Mouse (Mus musculus) forebrain, embryonic 12.5 days (tissue): ENCODE measurements at regions not wholly inside any gene's neighbourhood (a gene's known extent, or its start where the extent isn't known, plus 50 kb on each side); places are given as distances from the start of the nearest gene placed in this dataset.
"Not testable (repeated sequence)": the region's sequence is repeated elsewhere in the genome, so short reads cannot be mapped to it uniquely, and the experiment has no call there.

Source experiments
- ATAC-seq: fragments of 200-750 bp; cut with Nextera tagmentation; 2 replicates; pipeline ENCODE4 v1.8.0; 2017; ENCODE audit warnings: moderate TSS enrichment; ENCODE audit not compliant: low FRiP score
- H3K27ac ChIP-seq: fragments of 300-500 bp; sonication (generic); 2 replicates; pipeline ENCODE4 v1.5.1; 2016; ENCODE audit warnings: mild to moderate bottlenecking
- H3K27me3 ChIP-seq: fragments of 300-500 bp; sonication (generic); 2 replicates; pipeline ENCODE4 v1.6.1; 2016; ENCODE audit warnings: mild to moderate bottlenecking
- H3K36me3 ChIP-seq: fragments of 300-500 bp; sonication (generic); replicated peaks from 2 replicates; pipeline ENCODE4 v1.6.1; 2016; ENCODE audit warnings: mild to moderate bottlenecking
- H3K4me1 ChIP-seq: fragments of 300-500 bp; sonication (generic); 2 replicates; pipeline ENCODE4 v1.6.1; 2016
- H3K4me2 ChIP-seq: fragments of 300-500 bp; sonication (generic); 2 replicates; pipeline ENCODE4 v1.6.1; 2016; ENCODE audit warnings: mild to moderate bottlenecking, moderate library complexity
- H3K4me3 ChIP-seq: fragments of 300-500 bp; sonication (generic); replicated peaks from 2 replicates; pipeline ENCODE4 v1.5.1; 2016; ENCODE audit warnings: mild to moderate bottlenecking
- H3K9ac ChIP-seq: fragments of 300-500 bp; sonication (generic); 2 replicates; pipeline ENCODE4 v1.6.1; 2016; ENCODE audit warnings: mild to moderate bottlenecking
- H3K9me3 ChIP-seq: fragments of 300-500 bp; sonication (generic); 2 replicates; pipeline ENCODE4 v1.6.1; 2016
- WGBS: fragments of 180-500 bp; shearing (Covaris S2); methylation state at CpG from one replicate; pipeline ENCODE4 v1.1.7; 2016; 5-methylcytosine and 5-hydroxymethylcytosine counted together

- WGBS: 53% methylated on average over 10 of the region's 10 CpGs
- no peak overlapping the region for H3K27ac ChIP-seq
- ATAC-seq: no peak
Observed at GRCm38 (mm10) chr12:79984025-79984790, 128.6 kb downstream of the Zfp36l1 start.

DNA sequence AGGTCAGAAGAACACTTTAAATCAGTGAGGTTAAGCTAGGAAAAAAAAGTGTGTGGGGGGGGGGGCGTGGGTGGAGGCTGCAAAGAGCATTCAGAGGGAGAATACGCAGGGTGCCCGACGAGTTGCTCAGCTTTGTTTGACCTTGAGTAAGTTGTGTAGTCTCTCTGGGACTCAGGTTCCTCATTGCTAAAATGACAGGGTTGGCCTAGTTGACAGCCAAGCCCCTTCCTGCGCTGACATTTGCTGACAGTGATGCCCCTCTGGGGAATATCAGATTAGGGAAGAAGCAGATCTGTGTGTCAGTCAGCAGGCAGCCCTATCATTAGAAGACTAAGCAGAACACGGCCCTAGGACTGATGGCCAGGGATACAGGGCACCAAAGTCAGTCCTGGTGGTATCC lies 129.6 kb downstream of the Zfp36l1 start:
- no peak overlapping the region for H3K27ac ChIP-seq
- H3K9me3 ChIP-seq: no peaks in the 10 kb centered on the region
- WGBS: 72% methylated on average over 6 of the region's 6 CpGs
- H3K4me3 ChIP-seq: no peak overlapping the region
- no peaks in the 10 kb centered on the region for H3K36me3 ChIP-seq
- peaks cover 14% of the 10 kb centered on the region; the same call in 1 of the 2 replicates for H3K4me1 ChIP-seq
- no peaks in the 10 kb centered on the region for H3K27me3 ChIP-seq
- H3K4me2 ChIP-seq: no peak overlapping the region
- no peak for ATAC-seq
- no peak overlapping the region for H3K9ac ChIP-seq

More at GRCm38 (mm10) chr12:79984025-79984790, 128.6 kb downstream of the Zfp36l1 start:
- no peaks in the 10 kb centered on the region for H3K36me3 ChIP-seq
- H3K4me3 ChIP-seq: no peak overlapping the region
- no peak overlapping the region for H3K9ac ChIP-seq
- H3K4me1 ChIP-seq: peaks cover 22% of the 10 kb centered on the region; the same call in 1 of the 2 replicates
- no peaks in the 10 kb centered on the region for H3K27me3 ChIP-seq
- no peak overlapping the region for H3K4me2 ChIP-seq
- no peaks in the 10 kb centered on the region for H3K9me3 ChIP-seq

GRCm38 (mm10) chr12:79982497-79982896 lies 130.3 kb downstream of the Zfp36l1 start:
- H3K27ac ChIP-seq, H3K36me3 ChIP-seq, H3K9me3 ChIP-seq, H3K4me3 ChIP-seq, ATAC-seq, H3K27me3 ChIP-seq, H3K4me2 ChIP-seq, H3K9ac ChIP-seq: not testable (repeated sequence)
- peaks cover 14% of the 10 kb centered on the region; the same call in 1 of the 2 replicates for H3K4me1 ChIP-seq
- WGBS: 93% methylated on average over 1 of the region's 1 CpGs

DNA sequence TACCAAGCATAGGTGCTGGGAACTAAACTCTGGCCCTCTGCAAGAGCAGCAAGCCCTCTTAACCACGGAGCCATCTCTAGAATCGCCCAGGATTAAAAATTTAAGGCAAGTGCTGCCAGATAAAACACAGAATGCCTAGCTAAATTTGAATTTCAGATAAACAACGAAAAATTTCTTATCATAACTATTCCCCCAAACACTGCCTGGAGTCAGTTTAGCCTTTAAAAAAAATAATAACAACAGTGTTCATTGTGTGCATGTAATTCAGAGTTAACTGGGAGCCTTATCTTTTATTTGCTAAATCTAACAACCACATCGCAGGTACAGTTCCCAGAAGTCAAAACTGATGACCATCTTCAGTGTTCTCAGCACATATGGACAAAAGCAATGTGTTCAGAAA lies 132.1 kb downstream of the Zfp36l1 start:
- no peak overlapping the region for H3K27ac ChIP-seq

GRCm38 (mm10) chr12:79977136-79977535 lies 135.7 kb downstream of the Zfp36l1 start:
- Histone ChIP-seq H3K36me3 (no peaks in the 10 kb centered on the region), H3K4me1 (peaks cover 8% of the 10 kb centered on the region), H3K9me3 (no peaks in the 10 kb centered on the region), H3K4me2 (no peak overlapping the region), H3K9ac (no peak overlapping the region), H3K27me3 (no peaks in the 10 kb centered on the region), H3K4me3 (no peak overlapping the region), H3K27ac (no peak overlapping the region)
- WGBS: 96% methylated on average over 3 of the region's 3 CpGs
- ATAC-seq: no peak

More for the DNA sequence above, 132.1 kb downstream of the Zfp36l1 start:
- Histone ChIP-seq H3K9me3 (no peaks in the 10 kb centered on the region), H3K36me3 (no peaks in the 10 kb centered on the region), H3K27me3 (no peaks in the 10 kb centered on the region), H3K4me1 (peaks cover 8% of the 10 kb centered on the region; the same call in 1 of the 2 replicates), H3K9ac (no peak overlapping the region), H3K4me3 (no peak overlapping the region), H3K4me2 (no peak overlapping the region)
- WGBS: 88% methylated on average over 4 of the region's 4 CpGs
- ATAC-seq: no peak

DNA sequence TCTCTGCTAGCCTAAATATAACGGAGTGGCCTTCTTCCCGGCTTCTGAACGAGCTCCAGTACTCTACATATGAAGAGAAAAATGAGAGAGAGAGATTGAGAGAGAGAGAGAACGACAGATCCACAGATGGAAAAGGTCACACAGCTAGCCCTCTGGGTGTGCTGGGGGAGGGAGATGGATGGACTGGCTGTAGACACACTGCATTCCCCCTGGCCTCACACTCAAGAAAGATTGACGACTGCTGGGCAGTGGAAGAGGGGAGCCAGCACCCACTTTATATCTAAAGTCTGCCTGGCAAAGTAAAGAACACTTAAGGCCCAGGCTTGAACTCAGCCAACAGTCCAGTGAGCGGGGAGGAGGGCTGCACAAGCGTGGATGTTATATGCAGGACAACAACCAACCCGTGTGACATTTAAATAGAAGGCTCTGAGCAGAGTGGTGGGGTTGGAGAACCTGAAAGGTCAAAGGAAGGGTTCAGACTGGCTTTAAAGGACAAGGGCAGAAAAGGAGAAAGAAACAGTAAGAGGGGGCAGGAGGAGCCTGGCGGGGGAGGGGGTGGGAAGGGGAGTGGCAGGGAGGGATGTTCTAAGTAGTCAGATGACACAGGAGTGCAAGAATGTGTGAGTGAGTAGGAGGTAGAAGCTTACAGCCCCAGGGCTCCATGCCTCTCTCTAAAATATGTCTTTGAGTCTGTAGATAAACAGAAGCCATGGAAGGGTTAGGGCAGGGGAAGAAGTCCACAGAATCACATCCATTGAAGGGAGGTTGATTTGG lies 137.2 kb downstream of the Zfp36l1 start:
- no peak overlapping the region for H3K27ac ChIP-seq
- no peaks in the 10 kb centered on the region for H3K27me3 ChIP-seq
- no peak overlapping the region for H3K9ac ChIP-seq
- no peak overlapping the region for H3K4me3 ChIP-seq
- no peaks in the 10 kb centered on the region for H3K36me3 ChIP-seq
- WGBS: 73% methylated on average over 9 of the region's 9 CpGs
- H3K4me2 ChIP-seq: no peak overlapping the region
- no peak for ATAC-seq
- H3K9me3 ChIP-seq: no peaks in the 10 kb centered on the region
- peaks cover 20% of the 10 kb centered on the region for H3K4me1 ChIP-seq

DNA sequence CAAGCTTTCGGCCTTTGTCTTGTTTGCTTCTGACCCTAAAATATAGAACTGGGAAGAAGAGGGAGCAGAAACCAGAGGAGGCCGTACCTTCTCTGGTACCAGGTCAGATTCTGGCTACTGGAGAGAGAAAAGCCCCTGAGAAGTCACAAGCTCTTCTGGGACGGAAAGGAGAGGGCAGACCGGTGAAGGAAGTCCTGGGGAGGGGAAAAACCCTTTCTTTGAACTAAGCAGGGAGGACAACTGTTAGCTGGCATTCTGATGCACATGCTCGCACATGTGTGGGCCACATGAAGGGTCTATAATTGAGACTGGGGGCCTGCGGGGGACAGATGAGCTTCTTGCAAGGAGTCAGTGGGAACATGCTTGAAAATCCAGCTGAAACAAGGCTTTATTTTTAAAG lies 137.8 kb downstream of the Zfp36l1 start:
- peaks cover 26% of the 10 kb centered on the region for H3K4me1 ChIP-seq
- 0 out of 2 replicates have a peak overlapping the region, but pooled peaks have one; percentile 19 for H3K27ac ChIP-seq
- H3K27me3 ChIP-seq: no peaks in the 10 kb centered on the region
- no peak overlapping the region for H3K9ac ChIP-seq
- H3K4me2 ChIP-seq: no peak overlapping the region
- H3K9me3 ChIP-seq: no peaks in the 10 kb centered on the region
- H3K36me3 ChIP-seq: no peaks in the 10 kb centered on the region
- 80% methylated on average over 6 of the region's 6 CpGs for whole genome bisulfite sequencing
- ATAC-seq: no peak
- H3K4me3 ChIP-seq: no peak overlapping the region

GRCm38 (mm10) chr12:79974530-79974929 lies 138.3 kb downstream of the Zfp36l1 start:
- H3K9me3 ChIP-seq: no peaks in the 10 kb centered on the region
- no peak overlapping the region for H3K9ac ChIP-seq
- 0 out of 2 replicates have a peak overlapping the region, but pooled peaks have one; percentile 19 for H3K27ac ChIP-seq
- H3K4me3 ChIP-seq: no peak overlapping the region
- peaks cover 31% of the 10 kb centered on the region for H3K4me1 ChIP-seq
- 53% methylated on average over 7 of the region's 7 CpGs for WGBS
- H3K27me3 ChIP-seq: no peaks in the 10 kb centered on the region
- ATAC-seq: no peak
- no peaks in the 10 kb centered on the region for H3K36me3 ChIP-seq
- no peak overlapping the region for H3K4me2 ChIP-seq

DNA sequence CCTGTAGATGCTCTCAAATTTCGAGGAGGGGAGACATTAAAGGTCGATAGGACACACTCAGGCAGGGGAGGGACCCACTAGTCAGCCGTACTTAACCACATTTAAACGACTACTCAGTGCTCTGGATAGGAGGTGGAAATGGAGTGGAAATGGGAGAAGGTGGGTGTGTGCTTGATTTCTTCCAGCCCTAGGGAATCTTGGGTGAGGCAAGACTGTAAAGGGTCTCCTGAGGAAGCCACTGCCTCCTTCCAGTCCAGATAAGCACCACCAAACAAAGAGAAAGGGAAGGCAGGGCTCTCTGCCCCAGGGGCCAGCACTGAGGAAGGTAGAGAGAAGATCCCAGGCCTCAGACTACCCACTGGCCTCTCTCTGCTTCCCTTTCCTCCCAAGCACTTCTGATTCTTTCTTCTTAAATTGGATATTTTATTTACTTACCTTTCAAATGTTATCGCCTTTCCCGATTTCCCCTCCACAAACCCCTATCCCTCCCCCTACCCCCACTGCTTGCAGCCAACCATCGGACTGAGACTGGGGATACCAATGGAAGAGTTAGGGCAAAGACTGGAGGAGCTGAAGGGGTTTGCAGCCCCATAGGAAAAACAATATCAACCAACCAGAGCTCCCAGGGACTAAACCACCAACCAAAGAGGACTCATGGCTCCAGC lies 139.1 kb downstream of the Zfp36l1 start:
- Histone ChIP-seq H3K4me2 (no peak overlapping the region), H3K4me1 (peaks cover 33% of the 10 kb centered on the region), H3K9ac (no peak overlapping the region), H3K27ac (no peak overlapping the region), H3K27me3 (no peaks in the 10 kb centered on the region), H3K9me3 (no peaks in the 10 kb centered on the region), H3K4me3 (no peak overlapping the region), H3K36me3 (no peaks in the 10 kb centered on the region)
- ATAC-seq: no peak
- WGBS: 83% methylated on average over 7 of the region's 7 CpGs

DNA sequence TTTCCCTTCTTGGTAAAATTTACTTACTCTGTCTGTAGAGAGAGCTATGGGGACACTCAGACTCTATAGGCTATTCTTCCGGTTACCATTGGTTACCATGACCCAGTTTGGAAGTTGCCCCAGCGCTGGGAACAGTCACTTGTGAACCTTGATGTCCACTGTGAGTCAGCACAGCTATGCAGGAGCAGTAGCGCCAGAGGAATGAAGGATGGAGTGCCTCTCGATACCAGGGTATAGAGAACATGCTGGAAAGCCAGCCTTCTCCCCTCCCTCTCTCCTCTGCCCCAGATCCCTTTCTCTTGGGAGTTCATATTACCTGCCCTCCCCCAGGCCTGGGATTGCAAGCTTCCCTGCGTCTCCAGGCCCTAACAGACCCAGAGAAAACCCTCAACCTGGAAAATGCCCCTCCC lies 141.8 kb downstream of the Zfp36l1 start:
- H3K4me3 ChIP-seq: no peak overlapping the region
- no peak overlapping the region for H3K4me2 ChIP-seq
- 0 out of 2 replicates have a peak, but pooled peaks cover 7% of the 10 kb centered on the region for H3K27me3 ChIP-seq
- no peaks in the 10 kb centered on the region for H3K9me3 ChIP-seq
- WGBS: 68% methylated on average over 5 of the region's 5 CpGs
- peak; percentile 33; the same call in 1 of the 2 replicates for ATAC-seq
- 0 out of 2 replicates have a peak overlapping the region, but pooled peaks have one; percentile 36 for H3K9ac ChIP-seq
- H3K4me1 ChIP-seq: peaks cover 41% of the 10 kb centered on the region
- peak overlapping the region; percentile 80 for H3K27ac ChIP-seq
- no peaks in the 10 kb centered on the region for H3K36me3 ChIP-seq

GRCm38 (mm10) chr12:79970227-79970901 lies 142.4 kb downstream of the Zfp36l1 start:
- H3K9ac ChIP-seq: 0 out of 2 replicates have a peak overlapping the region, but pooled peaks have one; percentile 36
- 32% methylated on average over 13 of the region's 13 CpGs for WGBS
- H3K9me3 ChIP-seq: no peaks in the 10 kb centered on the region
- peak; percentile 51 for ATAC-seq
- no peak overlapping the region for H3K4me2 ChIP-seq
- H3K27me3 ChIP-seq: 0 out of 2 replicates have a peak, but pooled peaks cover 7% of the 10 kb centered on the region
- H3K36me3 ChIP-seq: no peaks in the 10 kb centered on the region
- peaks cover 47% of the 10 kb centered on the region for H3K4me1 ChIP-seq
- peak overlapping the region; percentile 80 for H3K27ac ChIP-seq
- H3K4me3 ChIP-seq: no peak overlapping the region
